Mouse (Mus musculus) lung, postnatal 0 days (tissue): ENCODE results near the gene Ugt1a10. TPM values are rescaled to one million over a fixed set of nuclear protein-coding genes. Genes with fewer than 3 reads are reported as not detected.

Experiments used
- ATAC-seq: fragments of 200-750 bp; cut with Nextera tagmentation; 2 replicates; pipeline ENCODE4 v1.8.0; 2017; ENCODE audit warnings: moderate library complexity
- DNase-seq: peaks from one replicate; pipeline ENCODE4 v3.0.0-alpha.2; 2016; ENCODE audit warnings: low spot score
- H3K27ac ChIP-seq: fragments of 300-500 bp; sonication (generic); 2 replicates; pipeline ENCODE4 v1.5.1; 2014; ENCODE audit warnings: antibody characterized with exemption, mild to moderate bottlenecking, low read length, mixed read lengths
- H3K27me3 ChIP-seq: fragments of 300-500 bp; sonication (generic); replicated peaks from 2 replicates; pipeline ENCODE4 v1.6.1; 2014; ENCODE audit warnings: low read length, mixed read lengths; ENCODE audit not compliant: insufficient read depth
- H3K36me3 ChIP-seq: fragments of 300-500 bp; sonication (generic); 2 replicates; pipeline ENCODE4 v1.6.1; 2014; ENCODE audit warnings: low read length, mixed read lengths; ENCODE audit not compliant: insufficient read depth
- H3K4me1 ChIP-seq: fragments of 300-500 bp; sonication (generic); 2 replicates; pipeline ENCODE4 v1.6.1; 2014; ENCODE audit warnings: antibody characterized with exemption, low read depth, low read length, mixed read lengths; ENCODE audit not compliant: insufficient read depth
- H3K4me2 ChIP-seq: fragments of 300-500 bp; sonication (generic); replicated peaks from 2 replicates; pipeline ENCODE4 v1.6.1; 2014; ENCODE audit warnings: low read depth, mild to moderate bottlenecking, low read length, moderate library complexity, mixed read lengths
- H3K4me3 ChIP-seq: fragments of 300-500 bp; sonication (generic); 2 replicates; pipeline ENCODE4 v1.5.1; 2014; ENCODE audit warnings: low read depth, low read length
- H3K9ac ChIP-seq: fragments of 300-500 bp; sonication (generic); replicated peaks from 2 replicates; pipeline ENCODE4 v1.6.1; 2014; ENCODE audit warnings: low read depth, mild to moderate bottlenecking
- H3K9me3 ChIP-seq: fragments of 300-500 bp; sonication (generic); 2 replicates; pipeline ENCODE4 v1.6.1; 2016; ENCODE audit warnings: low read length, mixed read lengths
- CTCF ChIP-seq: IDR thresholded peaks from 2 replicates; pipeline ENCODE4 v1.5.1; 2016; ENCODE audit warnings: antibody characterized with exemption, mild to moderate bottlenecking
- EP300 ChIP-seq: IDR thresholded peaks from 2 replicates; pipeline ENCODE4 v1.6.1; 2016; ENCODE audit warnings: antibody characterized with exemption, mild to moderate bottlenecking, control low read depth
- WGBS: fragments of 180-500 bp; shearing (Covaris S2); extraction: QIAGEN DNeasy Blood & Tissue Kit; methylation state at CpG from one replicate; pipeline ENCODE4 v1.1.7; 2014; 5-methylcytosine and 5-hydroxymethylcytosine counted together
- polyA plus RNA-seq: library from polyadenylated mRNA; unstranded; fragments of >200 nt; fragmentation: Nextera tagmentation; extraction: Ambion mirVana; gene quantifications from 2 replicates; pipeline ENCODE4 v1.2.1, GENCODE M21; 2015

Ugt1a10 gene
- polyA plus RNA-seq, 1 experiment from 2014 or later: not detected

DNA sequence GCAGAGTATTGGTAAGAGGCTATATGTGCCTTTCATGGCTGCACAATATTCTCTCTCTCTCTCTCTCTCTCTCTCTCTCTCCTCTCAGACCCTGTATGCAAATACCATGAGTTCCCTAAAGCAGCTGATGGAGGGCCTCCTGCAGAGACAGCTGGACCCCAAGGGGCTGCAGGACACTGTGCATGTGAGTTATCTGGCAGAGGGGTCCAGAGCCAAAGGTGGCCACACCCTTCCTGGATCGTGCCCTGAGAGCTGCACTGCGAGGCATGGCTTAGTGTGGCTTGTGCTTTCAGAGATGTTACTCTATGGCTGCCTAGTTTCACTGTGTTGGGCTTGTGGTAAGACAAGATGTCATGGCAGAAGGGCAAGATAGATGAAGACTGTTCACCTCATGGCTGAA is 192.5 kb downstream of the Ugt1a10 start:
- WGBS: 43% methylated on average over 2 of the region's 2 CpGs
- ATAC-seq: no peak
- H3K4me3 ChIP-seq: no peak overlapping the region
- TF ChIP-seq CTCF: no peak
- no peak overlapping the region for H3K4me2 ChIP-seq
- no peak overlapping the region for H3K9ac ChIP-seq
- peaks cover 64% of the 10 kb centered on the region for H3K9me3 ChIP-seq
- no peaks in the 10 kb centered on the region for H3K36me3 ChIP-seq
- no peak for DNase-seq
- H3K27ac ChIP-seq: no peak overlapping the region
- no peaks in the 10 kb centered on the region for H3K27me3 ChIP-seq
- H3K4me1 ChIP-seq: no peaks in the 10 kb centered on the region

DNA sequence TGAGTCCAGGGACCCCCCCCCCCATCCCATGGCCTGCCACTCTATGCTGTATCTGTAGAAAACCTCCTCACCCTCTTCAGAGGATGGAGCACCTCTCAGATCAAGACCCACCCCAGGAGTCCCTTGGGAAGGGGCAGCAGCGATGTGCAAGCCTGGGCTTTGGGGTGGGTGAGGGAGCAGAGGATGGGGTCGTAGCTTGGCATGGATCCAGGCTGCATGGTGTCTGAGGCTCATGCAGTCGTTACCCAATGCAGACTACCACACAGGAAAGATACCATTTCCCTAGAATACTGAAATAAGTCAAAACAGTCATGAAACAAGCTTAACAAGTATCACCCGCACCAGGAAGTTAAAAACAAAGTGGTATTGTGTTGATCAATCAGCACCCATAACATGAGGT is 193.5 kb downstream of the Ugt1a10 start:
- 64% methylated on average over 4 of the region's 4 CpGs for WGBS
- H3K9me3 ChIP-seq: peaks cover 64% of the 10 kb centered on the region

DNA sequence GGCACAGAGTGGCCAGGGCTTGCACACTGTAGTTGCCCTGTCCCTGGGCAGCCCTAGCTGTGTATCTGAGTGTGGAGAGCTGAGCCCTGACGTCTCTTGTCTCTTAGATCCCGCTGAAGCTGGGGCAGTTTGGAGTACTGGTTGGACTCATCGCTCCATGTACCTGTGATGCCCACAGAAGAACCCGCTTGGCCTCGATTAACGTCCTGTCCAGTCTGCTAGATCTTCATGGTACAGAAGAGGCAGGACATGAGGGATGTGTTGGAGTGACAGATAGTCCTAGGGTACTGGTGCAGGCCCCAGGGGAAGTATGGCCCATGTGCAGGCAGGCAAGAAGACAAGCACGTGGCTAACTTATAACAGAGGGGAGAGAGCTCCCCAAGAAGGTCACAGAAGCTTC is 194.4 kb downstream of the Ugt1a10 start:
- no peak overlapping the region for H3K9ac ChIP-seq
- H3K4me1 ChIP-seq: no peaks in the 10 kb centered on the region
- no peaks in the 10 kb centered on the region for H3K27me3 ChIP-seq
- no peak for TF ChIP-seq EP300
- no peak for TF ChIP-seq CTCF
- H3K36me3 ChIP-seq: no peaks in the 10 kb centered on the region
- H3K4me2 ChIP-seq: no peak overlapping the region
- H3K27ac ChIP-seq: no peak overlapping the region
- ATAC-seq: no peak
- DNase-seq: no peak
- H3K4me3 ChIP-seq: no peak overlapping the region
- peaks cover 66% of the 10 kb centered on the region for H3K9me3 ChIP-seq
- WGBS: 75% methylated on average over 7 of the region's 7 CpGs

More for the DNA sequence above, 193.5 kb downstream of the Ugt1a10 start:
- H3K4me2 ChIP-seq: no peak overlapping the region
- H3K4me1 ChIP-seq: no peaks in the 10 kb centered on the region
- H3K27ac ChIP-seq: no peak overlapping the region
- H3K9ac ChIP-seq: no peak overlapping the region
- no peak for DNase-seq
- no peaks in the 10 kb centered on the region for H3K36me3 ChIP-seq
- H3K27me3 ChIP-seq: no peaks in the 10 kb centered on the region
- H3K4me3 ChIP-seq: no peak overlapping the region
- TF ChIP-seq CTCF (no peak), EP300 (no peak)
- ATAC-seq: no peak

DNA sequence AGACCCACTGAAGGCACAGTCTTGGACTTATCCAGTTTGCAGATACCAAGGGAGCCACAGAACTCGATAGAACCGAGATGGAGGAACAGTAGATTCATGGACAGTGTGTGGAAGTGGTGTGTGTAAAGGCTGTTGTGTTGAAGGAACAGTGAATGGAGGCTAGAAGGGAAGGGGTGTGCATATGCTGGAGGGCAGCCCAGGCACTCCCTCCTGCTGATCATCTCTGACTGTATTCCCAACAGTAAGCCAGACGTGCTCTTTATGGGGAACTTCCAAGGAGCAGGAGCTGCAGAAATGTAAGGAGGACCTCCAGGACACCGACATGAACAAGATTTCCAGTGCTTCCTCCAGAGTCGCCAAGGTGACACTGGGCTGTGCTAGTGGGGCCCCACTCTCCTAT is 194.8 kb downstream of the Ugt1a10 start:
- WGBS: 76% methylated on average over 5 of the region's 5 CpGs

DNA sequence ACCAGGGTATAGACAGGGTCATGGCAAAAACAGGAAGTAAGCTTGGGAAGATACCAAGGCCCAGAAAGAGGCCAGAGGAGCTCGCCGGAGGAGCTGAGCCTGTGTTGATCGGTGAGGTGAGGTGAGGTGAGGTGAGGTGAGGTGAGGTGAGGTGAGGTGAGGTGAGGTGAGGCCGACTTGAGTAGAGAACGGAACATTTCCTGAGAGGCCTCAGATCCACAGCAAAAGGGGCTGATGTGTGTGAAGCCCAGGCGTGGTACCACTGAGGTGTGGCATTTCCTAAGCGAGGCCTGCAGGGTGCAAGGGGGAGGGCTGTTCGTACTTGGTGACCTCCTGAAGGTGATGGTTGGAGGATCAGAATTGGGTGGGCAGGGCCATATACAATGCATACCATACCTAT is 197.9 kb downstream of the Ugt1a10 start:
- Histone ChIP-seq H3K27me3 (no peaks in the 10 kb centered on the region), H3K4me1 (no peaks in the 10 kb centered on the region), H3K36me3 (no peaks in the 10 kb centered on the region), H3K4me2 (no peak overlapping the region), H3K4me3 (no peak overlapping the region), H3K9me3 (peaks cover 46% of the 10 kb centered on the region), H3K27ac (no peak overlapping the region), H3K9ac (no peak overlapping the region)
- TF ChIP-seq EP300: no peak
- TF ChIP-seq CTCF: no peak
- 69% methylated on average over 8 of the region's 8 CpGs for WGBS
- no peak for ATAC-seq
- no peak for DNase-seq

More for the DNA sequence above, 194.8 kb downstream of the Ugt1a10 start:
- H3K4me1 ChIP-seq: no peaks in the 10 kb centered on the region
- no peak overlapping the region for H3K9ac ChIP-seq
- no peaks in the 10 kb centered on the region for H3K27me3 ChIP-seq
- H3K4me3 ChIP-seq: no peak overlapping the region
- H3K9me3 ChIP-seq: peaks cover 64% of the 10 kb centered on the region
- H3K27ac ChIP-seq: no peak overlapping the region
- TF ChIP-seq CTCF: no peak
- no peak for TF ChIP-seq EP300
- no peak for ATAC-seq
- no peak overlapping the region for H3K4me2 ChIP-seq
- DNase-seq: no peak
- no peaks in the 10 kb centered on the region for H3K36me3 ChIP-seq

DNA sequence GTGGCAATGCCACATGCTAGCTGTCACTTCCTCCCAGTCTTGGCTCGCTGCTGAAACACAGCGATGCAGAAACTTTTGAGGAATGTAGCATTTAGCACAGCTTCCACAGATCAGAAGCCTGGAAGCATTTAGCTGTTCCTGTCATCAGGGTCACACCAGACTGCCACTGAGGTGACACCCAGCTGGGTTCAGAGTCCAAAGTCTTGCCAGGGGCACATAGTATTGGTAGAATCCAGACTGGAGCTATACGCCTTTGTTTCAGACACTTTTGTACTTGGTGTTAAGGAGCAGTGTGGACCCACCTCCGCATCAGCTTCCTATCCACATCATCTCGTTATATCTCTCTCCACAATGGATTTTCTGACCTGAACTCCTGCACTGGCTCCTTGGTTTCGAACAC is 198.4 kb downstream of the Ugt1a10 start:
- Histone ChIP-seq H3K4me3 (no peak overlapping the region), H3K9me3 (peaks cover 42% of the 10 kb centered on the region), H3K36me3 (no peaks in the 10 kb centered on the region), H3K4me1 (no peaks in the 10 kb centered on the region), H3K27ac (no peak overlapping the region), H3K4me2 (no peak overlapping the region), H3K27me3 (no peaks in the 10 kb centered on the region), H3K9ac (no peak overlapping the region)
- ATAC-seq (no peak), DNase-seq (no peak)
- TF ChIP-seq CTCF (no peak), EP300 (no peak)
- 66% methylated on average over 6 of the region's 6 CpGs for WGBS
